Mouse (Mus musculus): ENCODE results near the gene Il27ra.
"Not testable (repeated sequence)": the region's sequence is repeated elsewhere in the genome, so short reads cannot be mapped to it uniquely, and the experiment has no call there.

Il27ra gene

DNA sequence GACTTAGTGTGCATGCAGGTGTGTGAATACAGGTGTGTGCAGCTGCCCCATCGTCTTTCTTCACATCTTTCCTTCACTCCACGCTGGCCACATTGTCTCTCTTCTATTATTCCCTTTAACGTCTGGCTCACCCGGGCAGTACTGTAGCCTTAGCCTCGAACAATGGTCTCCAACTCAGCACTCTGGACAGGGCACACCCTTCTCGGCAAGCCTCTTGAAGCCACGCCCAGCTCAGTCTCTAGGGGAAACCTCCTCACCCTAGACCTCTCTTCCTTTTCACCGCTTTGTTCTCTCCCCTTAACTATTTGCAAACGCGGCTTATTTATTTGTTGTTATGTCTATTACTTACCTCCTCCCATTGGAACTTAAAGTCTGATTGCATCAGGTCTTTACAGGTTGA, 14.9 kb downstream of the Il27ra start:
- in situ Hi-C loops (cut with MboI; ENCODE audit: low pct_unique_long_range_greater_than_20kb in 1 of 2, low sequenced_read_pairs in 2 of 2, unreplicated experiment in 1 of 2), result no loop called here

DNA sequence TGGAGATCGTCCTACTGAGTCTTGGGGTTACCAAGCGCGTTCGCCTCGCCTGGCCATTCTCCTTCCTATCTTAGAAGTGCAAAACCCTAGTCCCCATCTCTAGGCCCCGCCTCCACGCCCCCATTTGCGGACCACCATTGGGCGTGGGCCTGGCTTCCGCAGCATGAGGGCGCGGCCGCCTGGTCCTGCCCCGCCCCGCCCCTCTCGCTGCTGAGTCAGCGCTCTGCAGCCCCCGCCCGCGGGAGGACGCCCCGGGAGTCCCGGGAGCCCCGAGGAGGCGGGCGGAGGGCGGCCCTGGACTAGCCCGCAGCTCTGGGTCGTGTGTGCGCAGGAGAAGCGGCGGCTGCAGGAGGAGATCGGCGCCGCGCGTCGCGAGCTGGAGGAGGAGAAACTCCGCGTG, 16.5 kb downstream of the Il27ra start:
- in situ Hi-C loops (cut with MboI; ENCODE audit: low pct_unique_long_range_greater_than_20kb in 1 of 2, low sequenced_read_pairs in 2 of 2, unreplicated experiment in 1 of 2), result no loop called here

DNA sequence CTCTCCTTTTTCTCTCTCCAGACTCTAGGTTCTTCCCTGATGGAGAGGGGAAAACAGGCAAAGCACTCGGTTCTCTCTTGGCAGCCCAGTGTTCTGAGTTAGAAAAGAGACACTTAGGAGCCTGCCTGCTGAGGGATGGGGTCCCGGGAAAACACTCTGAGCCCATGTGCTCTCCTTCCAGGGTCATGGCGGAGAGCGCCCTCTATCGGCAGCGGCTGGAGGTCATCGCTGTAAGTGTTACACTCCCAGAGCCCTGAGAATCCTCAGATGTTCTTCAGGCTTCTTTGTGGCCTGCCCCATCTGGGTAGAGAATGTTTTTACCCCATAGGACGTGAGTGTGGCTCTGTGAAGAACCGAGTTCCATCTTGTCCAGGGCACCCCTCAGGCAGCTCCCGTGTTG, 18.2 kb downstream of the Il27ra start:
- in situ Hi-C loops (cut with MboI; ENCODE audit: low pct_unique_long_range_greater_than_20kb in 1 of 2, low sequenced_read_pairs in 2 of 2, unreplicated experiment in 1 of 2), result no loop called here

DNA sequence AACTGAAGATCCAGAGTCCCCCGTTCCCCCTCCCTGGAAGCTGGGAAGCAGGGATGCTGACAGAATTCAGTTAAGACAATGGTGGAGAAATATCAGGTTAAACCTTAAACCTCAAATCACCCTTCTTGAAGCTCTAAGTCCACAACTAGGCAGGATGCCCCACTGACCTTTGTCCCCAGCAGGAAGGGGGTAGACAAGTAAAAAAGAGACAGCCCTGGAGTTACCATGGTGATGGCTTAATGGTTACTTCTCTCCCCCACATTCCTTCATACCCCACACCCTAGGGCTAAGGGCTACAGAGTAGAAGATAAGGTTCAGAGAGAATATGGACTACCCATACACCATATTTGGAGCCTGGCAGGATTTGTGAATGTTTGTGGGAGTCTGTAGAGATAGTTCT, 18.8 kb downstream of the Il27ra start:
- in situ Hi-C loops (cut with MboI; ENCODE audit: low pct_unique_long_range_greater_than_20kb in 1 of 2, low sequenced_read_pairs in 2 of 2, unreplicated experiment in 1 of 2), result no loop called here

DNA sequence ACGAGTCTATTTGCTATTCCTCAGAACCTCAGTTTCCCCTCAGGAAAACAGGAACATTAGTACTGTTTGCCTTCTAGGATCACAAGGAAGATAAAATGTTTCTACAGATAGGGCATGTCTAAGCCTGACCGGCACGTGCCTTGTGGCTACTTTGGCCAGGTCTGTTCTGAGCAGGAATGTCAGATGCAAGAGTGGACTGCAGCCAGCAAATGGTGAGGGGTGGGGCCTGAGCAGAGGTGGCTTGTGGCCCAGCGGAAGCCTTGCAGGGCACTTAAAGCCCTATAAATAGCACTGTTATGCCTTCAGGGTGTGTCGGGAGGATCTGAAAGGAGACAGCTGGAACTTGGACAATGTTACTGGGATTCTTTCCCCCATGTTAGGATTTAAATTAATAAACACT, 19.3 kb downstream of the Il27ra start:
- in situ Hi-C loops (cut with MboI; ENCODE audit: low pct_unique_long_range_greater_than_20kb in 1 of 2, low sequenced_read_pairs in 2 of 2, unreplicated experiment in 1 of 2), result no loop called here

DNA sequence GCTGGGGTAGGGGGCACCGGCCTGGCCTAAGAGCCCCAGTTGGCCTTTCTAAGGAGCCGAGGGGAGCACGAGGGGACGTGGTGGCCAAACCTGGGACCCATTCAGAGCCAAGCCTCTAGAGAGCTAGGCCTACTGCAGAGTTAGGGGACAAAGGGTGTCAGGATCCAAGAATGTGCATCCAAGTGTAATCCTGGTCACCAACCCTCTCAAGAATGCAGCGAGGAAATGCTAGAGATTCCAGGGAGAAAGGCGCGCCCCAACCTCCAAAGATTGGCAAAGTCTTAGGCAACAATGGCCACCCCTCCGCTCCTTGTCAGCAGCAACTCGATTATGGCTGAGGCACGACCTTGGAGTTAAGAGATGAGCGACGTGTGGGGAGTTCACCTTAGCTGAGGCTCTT, 20.8 kb downstream of the Il27ra start:
- in situ Hi-C loops (cut with MboI; ENCODE audit: low pct_unique_long_range_greater_than_20kb in 1 of 2, low sequenced_read_pairs in 2 of 2, unreplicated experiment in 1 of 2), result no loop called here

DNA sequence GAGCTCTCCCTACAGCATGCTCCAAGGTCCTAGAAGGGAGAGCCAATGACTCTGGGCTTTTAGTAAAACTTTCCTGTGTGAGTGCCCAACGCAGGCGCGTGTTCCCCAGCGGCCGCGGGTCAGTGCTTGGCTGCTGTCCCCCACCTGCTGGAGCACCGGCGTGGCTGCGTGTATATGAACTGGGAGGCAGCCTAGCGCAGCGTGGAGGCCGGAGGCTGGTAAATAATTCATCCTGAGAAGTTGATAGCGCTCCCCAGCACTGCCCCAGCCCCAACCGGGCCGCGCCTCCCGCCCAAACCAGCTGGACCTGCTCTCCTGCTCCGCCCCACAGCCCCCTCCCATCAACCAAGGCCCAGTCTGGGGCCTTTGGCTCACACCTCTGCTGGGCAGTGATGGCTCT, 21.3 kb downstream of the Il27ra start, which contains the start of gene Palm3:
Gene Palm3, plus strand, starts transcription at position 376 of the 400 bp plus-strand sequence.
- in situ Hi-C loops (cut with MboI; ENCODE audit: low pct_unique_long_range_greater_than_20kb in 1 of 2, low sequenced_read_pairs in 2 of 2, unreplicated experiment in 1 of 2), result no loop called here

DNA sequence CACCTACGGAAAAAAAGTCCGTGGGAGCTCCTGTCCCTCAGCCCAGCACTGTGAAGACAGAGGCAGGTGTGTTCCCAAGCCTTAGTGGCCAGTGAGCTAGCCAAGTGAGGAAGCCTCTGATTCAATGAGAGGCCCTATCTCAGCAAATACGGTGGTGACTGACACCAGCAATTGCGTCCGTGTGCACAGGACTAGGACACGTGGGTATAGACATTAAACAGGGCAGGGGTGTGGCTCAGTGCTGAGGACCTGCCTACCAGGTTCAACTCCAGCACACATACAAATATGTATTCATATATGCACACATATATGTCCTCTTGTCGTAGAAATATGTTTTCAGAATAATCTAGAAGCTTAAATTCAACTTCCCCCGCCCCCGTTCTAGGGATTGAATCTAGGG, 22.7 kb downstream of the Il27ra start:
- in situ Hi-C loops (cut with MboI; ENCODE audit: low pct_unique_long_range_greater_than_20kb in 1 of 2, low sequenced_read_pairs in 2 of 2, unreplicated experiment in 1 of 2), result no loop called here

DNA sequence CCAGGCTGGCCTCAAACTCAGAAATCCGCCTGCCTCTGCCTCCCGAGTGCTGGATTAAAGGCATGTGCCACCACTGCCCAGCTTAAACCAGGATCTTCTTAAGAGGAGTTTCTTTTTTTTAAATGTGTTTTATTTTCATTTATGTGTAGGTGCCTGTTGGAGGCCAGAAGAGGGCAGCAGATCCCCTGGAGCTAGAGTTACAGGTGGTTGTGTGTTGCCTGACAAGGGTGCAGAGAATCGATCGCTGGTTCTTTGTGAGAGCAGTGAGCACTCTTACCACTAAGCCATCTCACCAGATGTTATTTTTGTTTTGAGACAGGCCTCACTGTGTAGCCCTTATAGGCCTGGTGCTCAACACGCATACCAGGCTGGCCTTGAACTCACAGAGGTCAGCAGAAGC, 26.6 kb downstream of the Il27ra start:
- in situ Hi-C loops (cut with MboI; ENCODE audit: low pct_unique_long_range_greater_than_20kb in 1 of 2, low sequenced_read_pairs in 2 of 2, unreplicated experiment in 1 of 2), result no loop called here

DNA sequence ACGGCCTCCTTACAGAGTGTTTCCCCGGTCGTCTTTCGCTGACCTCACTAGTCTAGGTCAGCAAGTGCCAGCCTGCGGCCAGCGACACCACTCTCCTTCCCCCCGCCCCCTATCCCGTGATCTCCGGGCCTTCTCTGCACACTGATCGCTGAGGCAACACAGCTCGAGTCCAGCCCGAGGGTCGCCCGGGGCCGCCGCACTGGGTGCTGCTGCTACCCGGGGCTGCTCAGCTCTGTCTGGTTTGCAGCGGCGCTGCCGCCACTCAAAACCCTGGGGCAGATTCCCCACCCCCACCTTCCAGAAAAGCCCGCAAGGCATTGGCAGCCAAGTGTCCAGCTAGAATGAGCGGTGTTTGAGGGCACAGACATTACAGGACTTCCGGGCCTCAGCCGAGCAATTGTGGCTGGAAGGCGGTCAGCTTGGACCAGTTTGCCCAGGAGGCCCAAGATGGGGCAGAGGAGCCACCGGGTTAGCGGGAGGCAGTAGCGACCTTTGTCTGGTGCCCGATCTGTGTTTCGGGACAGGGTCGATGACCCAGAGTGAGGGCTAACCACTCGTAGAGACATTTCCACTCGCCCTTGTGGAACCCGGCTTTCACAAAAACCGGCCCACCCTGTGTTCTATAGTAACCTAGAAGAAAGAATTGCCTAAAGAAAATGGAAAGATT, 29.8 kb downstream of the Il27ra start:
- in situ Hi-C loops (cut with MboI; ENCODE audit: low pct_unique_long_range_greater_than_20kb in 1 of 2, low sequenced_read_pairs in 2 of 2, unreplicated experiment in 1 of 2), result no loop called here

DNA sequence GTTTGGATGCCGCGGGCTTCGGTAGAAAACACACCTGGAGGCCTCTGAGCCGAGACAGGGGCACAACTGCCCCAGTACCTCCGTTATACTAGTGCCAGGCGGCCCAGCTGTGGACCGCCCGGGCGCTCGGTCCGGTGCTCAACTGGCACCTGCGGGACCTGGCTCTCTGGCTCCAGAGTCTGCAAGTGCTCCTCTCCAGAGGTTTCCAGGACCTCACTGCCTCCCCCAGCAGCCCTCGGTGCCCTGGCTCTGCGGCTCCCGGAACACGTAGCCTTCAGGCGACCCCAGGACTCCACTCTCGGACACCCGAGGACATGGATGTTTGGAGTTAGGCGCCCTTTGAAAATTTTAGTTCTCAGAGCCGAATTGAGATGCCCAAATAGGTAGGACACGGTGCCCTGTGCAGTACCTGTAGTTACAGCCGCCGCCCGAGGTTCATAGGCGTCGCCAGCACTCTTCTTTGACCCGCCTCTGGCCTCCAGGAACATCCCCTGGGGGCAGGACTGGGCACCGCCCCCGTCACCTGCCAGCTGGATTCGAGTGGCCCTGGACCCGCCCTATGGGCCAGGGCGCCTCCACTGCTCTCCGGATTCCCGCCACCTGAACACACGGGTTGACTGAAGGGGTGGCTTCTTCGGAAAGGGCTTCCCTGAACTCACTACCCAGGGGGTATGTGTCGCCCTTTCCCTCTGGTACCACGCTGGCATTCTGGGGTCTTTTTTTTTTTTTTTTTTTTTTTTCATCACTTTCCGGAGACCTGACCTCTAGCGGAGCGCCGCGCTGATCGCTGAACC, 30.5 kb downstream of the Il27ra start, which contains the start of gene 2210011C24Rik:
Gene 2210011C24Rik, minus strand, starts transcription at position 467 of the 794 bp plus-strand sequence.
- in situ Hi-C loops (cut with MboI; ENCODE audit: low pct_unique_long_range_greater_than_20kb in 1 of 2, low sequenced_read_pairs in 2 of 2, unreplicated experiment in 1 of 2), result no loop called here

DNA sequence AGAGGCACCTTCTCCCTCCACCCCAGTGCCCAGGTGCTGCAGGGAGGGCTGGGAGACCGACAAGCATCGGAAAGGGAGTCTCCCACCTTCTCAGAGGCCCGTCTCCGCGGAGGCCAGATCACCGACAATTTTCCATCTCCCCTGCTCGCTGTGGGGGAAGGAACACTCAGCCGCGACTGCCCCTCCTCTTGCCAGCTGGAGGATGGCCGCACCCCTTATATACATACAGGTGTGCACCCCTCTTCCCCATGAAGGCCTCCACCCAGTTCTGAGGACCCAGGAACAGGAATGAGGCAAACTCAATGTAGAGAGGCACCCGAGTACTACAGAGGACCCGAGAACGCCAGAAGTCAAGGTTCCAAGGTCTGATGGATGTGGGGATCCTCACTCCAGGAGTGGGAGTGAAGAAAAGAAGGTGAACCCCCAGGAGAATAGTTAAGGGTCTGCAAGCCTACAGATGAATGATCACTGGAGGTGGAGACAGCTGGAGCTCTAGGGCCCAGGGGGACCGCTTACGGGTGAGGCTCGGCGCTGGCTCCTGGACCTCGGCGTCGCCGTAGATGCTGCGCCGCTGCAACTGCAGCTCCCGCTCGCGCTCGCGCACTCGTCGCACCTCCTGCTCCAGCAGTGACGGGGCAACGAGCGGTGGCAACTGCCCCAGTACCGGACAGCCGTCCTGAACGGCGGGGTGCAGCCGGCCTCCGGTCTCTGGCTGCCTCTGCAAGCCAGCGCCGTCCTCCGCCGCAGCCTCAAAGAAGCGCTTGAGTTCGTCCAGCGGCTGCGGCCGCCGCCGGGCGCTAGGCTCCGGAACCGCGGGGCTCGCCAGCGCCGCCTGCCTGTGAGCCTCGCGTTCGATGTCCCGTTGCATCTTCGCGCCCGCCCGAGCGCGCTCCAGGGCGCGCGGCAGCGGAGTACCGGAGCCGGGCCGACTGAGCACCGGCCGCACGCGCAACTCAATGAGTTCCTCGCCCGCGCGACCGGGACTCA, 31.5 kb downstream of the Il27ra start:
- in situ Hi-C loops (cut with MboI; ENCODE audit: low pct_unique_long_range_greater_than_20kb in 1 of 2, low sequenced_read_pairs in 2 of 2, unreplicated experiment in 1 of 2), result no loop called here

DNA sequence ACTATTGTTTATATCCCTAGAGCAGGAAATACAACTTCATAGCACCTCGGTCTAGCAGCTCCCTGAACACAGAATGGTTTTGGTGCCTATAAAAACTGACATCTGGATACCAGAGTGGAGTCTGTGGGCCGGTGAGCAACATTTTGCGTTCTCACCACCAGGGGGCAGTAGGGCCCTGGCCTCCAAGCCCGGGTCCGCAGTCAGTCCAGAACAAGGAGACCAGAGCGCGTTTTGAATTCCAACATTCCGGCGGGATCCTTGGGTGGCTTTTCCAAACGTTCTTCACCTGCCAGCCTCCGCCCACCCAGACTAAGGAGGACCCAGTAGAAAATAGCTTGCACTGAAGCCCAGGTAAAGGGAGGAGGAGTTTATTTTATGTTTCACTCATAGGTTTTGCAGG, 32.5 kb downstream of the Il27ra start:
- in situ Hi-C loops (cut with MboI; ENCODE audit: low pct_unique_long_range_greater_than_20kb in 1 of 2, low sequenced_read_pairs in 2 of 2, unreplicated experiment in 1 of 2), result no loop called here

DNA sequence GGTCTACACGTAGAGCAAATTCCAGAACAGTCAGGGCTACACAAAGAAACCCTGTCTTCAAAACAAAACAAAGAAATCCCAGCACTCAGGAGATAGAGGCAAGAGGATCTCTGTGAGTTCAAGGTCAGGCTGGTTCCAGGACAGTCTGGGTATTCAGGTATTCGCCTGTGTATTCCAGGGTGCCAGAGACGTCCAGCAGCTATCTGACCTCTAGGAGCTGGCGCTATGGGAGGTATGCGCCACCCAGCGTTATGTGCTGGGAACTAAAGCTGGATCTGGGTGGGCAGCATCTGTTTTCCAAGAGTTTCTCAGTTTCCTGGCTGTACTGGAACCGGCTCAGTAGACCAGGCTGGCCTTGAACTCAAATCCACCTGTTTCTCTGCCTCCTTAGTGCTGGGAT, 34.0 kb downstream of the Il27ra start:
- in situ Hi-C loops (cut with MboI; ENCODE audit: low pct_unique_long_range_greater_than_20kb in 1 of 2, low sequenced_read_pairs in 2 of 2, unreplicated experiment in 1 of 2), result no loop called here

DNA sequence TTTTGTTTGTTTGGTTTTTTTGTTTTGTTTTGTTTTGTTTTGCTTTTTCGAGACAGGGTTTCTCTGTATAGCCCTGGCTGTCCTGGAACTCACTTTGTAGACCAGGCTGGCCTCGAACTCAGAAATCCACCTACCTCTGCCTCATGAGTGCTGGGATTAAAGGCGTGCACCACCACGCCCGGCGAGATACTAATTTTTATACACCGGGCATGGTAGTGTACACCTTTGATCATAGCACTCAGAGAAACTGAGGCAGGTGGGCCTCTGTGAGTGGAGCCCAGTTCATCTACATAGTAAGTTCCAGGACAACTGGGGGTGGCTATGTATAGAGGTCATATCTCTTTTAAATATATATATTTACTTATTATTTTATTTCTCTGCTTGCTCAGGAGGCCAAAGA, 36.9 kb downstream of the Il27ra start:
- in situ Hi-C loops (cut with MboI; ENCODE audit: low pct_unique_long_range_greater_than_20kb in 1 of 2, low sequenced_read_pairs in 2 of 2, unreplicated experiment in 1 of 2), result not testable (repeated sequence)

DNA sequence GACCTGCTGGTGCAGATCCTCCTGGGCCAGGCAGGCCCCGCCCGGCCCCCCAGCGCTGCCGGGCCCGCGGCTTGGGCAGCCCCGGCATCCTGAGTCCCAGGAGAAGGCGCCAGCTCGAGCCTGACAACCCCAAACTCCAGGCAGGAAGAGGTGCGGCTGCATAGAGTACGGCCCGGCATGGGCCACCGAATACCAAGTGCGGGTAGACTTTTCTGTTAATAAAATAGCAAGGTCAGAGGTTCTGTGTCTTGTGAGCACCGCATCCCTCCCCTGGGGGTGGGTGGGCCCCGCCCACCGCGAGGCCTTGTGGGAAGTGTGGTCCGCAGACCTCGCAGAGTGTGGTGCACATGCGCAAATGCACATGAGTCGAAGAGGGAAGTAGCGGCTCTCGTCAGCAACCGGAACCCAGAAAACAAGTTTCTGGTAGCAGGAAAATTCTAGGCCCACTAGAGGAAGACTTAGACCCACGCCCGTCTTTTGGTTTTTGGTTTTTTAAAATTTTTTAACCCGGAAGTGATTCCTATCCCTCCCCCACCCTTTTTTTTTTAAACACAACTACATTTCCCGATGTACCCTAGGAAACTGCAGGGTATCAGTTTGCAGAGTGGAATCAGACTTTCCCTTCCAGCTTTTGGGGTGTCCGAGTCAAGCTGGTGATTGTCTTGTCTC, 37.7 kb downstream of the Il27ra start:
- in situ Hi-C loops (cut with MboI; ENCODE audit: low pct_unique_long_range_greater_than_20kb in 1 of 2, low sequenced_read_pairs in 2 of 2, unreplicated experiment in 1 of 2), result no loop called here

DNA sequence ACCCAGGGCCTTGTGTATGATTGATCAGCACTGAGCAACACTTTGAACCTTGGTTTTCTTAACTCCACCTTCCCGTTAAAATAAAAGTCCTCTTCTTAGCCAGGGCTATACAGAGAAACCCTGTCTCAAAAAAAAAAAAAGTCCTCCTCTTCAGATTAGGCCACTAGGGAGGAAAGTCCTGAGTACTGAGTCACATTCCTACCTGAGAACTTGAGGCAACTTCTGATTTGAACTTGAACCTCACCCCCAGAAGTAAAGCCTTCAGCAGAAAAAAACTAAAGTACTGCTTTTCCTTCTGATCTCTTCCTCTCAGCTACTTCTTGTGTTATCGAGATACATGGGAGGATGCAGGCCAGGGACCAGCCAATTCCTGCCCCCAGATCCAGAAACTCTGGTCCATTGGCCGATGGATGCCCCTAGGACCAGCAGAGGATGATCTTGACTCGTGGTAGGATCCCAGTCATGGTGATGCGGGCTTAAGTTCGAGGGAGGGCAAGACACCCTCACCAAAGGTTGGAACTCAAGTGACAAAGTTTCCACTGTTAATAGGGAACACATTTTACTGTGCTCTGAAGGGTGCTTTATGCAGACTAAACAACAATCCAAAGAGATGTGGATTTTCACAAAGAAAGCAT, 38.7 kb downstream of the Il27ra start:
- in situ Hi-C loops (cut with MboI; ENCODE audit: low pct_unique_long_range_greater_than_20kb in 1 of 2, low sequenced_read_pairs in 2 of 2, unreplicated experiment in 1 of 2), result no loop called here

DNA sequence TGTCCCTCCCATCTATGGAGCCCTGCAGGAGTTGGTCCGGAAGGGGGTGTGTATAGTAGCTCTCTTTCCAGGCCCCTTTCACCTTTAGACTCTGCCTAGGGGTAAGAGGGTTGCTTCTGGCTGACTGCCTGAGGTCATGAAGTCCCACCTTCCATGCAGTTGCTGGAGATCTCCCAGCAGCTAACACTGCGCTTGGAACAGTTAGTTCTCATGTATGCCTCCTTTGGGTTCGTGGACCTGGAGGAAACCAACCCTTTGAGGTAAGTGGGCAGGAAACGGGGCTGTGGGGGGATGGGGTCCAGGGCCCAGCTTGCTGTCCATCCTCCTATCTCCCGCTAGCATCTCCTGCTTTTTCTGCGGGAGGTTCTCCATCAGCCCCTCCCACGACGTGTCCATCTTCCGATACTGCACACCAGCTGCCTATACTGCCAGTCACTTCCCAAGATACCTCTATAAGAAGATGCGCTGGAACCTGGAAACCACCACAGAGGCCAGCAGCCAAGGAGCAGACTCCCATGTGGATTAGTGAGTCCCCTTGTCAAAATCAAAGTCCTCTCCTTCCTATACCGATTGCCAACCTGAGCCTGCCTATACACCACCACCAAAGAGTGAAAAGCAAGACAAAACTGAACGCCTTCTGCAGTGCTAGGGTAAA, 39.3 kb downstream of the Il27ra start:
- in situ Hi-C loops (cut with MboI; ENCODE audit: low pct_unique_long_range_greater_than_20kb in 1 of 2, low sequenced_read_pairs in 2 of 2, unreplicated experiment in 1 of 2), result no loop called here
